Mouse (Mus musculus): ENCODE results near the gene Tex2. TPM values are rescaled to one million over a fixed set of nuclear protein-coding genes. Genes with fewer than 3 reads are reported as not detected.
"Not testable (repeated sequence)": the region's sequence is repeated elsewhere in the genome, so short reads cannot be mapped to it uniquely, and the experiment has no call there.

Gene Tex2
- polyA plus RNA-seq, 1 experiment from 2014 or later: 13.1 TPM

GRCm38 (mm10) chr11:106642966-106643637 is 29.9 kb upstream of the Tex2 start:
- no peak overlapping the region for H3K9ac ChIP-seq (ENCODE audit: low read length)
- no peaks in the 10 kb centered on the region for H3K27me3 ChIP-seq (ENCODE audit: control insufficient read depth, insufficient read depth, low read length)
- no peak overlapping the region for H3K4me3 ChIP-seq (replicated peaks; ENCODE audit: low read length)
- peaks cover 17% of the 10 kb centered on the region for H3K4me1 ChIP-seq (ENCODE audit: control insufficient read depth, insufficient read depth, low read length)
- ATAC-seq (ENCODE audit: insufficient read depth, low FRiP score): no peak
- WGBS: 61% methylated on average over 8 of the region's 8 CpGs
- H3K27ac ChIP-seq (ENCODE audit: low read length): peak overlapping the region; percentile 80
- 0 out of 2 replicates have a peak, but pooled peaks cover 3% of the 10 kb centered on the region for H3K9me3 ChIP-seq (replicated peaks; ENCODE audit: control insufficient read depth, low read length)
- no peak overlapping the region for H3K4me2 ChIP-seq (ENCODE audit: low read depth, low read length)
- H3K36me3 ChIP-seq (ENCODE audit: control insufficient read depth, insufficient read depth, low read length): no peaks in the 10 kb centered on the region

GRCm38 (mm10) chr11:106641580-106641979 is 28.4 kb upstream of the Tex2 start:
- Histone ChIP-seq H3K4me1 (ENCODE audit: control insufficient read depth, insufficient read depth, low read length) (peaks cover 19% of the 10 kb centered on the region), H3K27me3 (ENCODE audit: control insufficient read depth, insufficient read depth, low read length) (no peaks in the 10 kb centered on the region), H3K9me3 (replicated peaks; ENCODE audit: control insufficient read depth, low read length) (0 out of 2 replicates have a peak, but pooled peaks cover 3% of the 10 kb centered on the region), H3K4me3 (replicated peaks; ENCODE audit: low read length) (no peak overlapping the region), H3K27ac (ENCODE audit: low read length) (peak overlapping the region; percentile 80), H3K36me3 (ENCODE audit: control insufficient read depth, insufficient read depth, low read length) (no peaks in the 10 kb centered on the region), H3K4me2 (ENCODE audit: low read depth, low read length) (no peak overlapping the region), H3K9ac (ENCODE audit: low read length) (no peak overlapping the region)
- peak; percentile 71 for ATAC-seq (ENCODE audit: insufficient read depth, low FRiP score)
- WGBS: 46% methylated on average over 1 of the region's 1 CpGs

GRCm38 (mm10) chr11:106640059-106640458 is 26.8 kb upstream of the Tex2 start:
- H3K36me3 ChIP-seq (ENCODE audit: control insufficient read depth, insufficient read depth, low read length): no peaks in the 10 kb centered on the region
- H3K4me1 ChIP-seq (ENCODE audit: control insufficient read depth, insufficient read depth, low read length): peaks cover 19% of the 10 kb centered on the region
- H3K27me3 ChIP-seq (ENCODE audit: control insufficient read depth, insufficient read depth, low read length): no peaks in the 10 kb centered on the region
- H3K4me2 ChIP-seq (ENCODE audit: low read depth, low read length): no peak overlapping the region
- WGBS: 10% methylated on average over 8 of the region's 9 CpGs
- peak overlapping the region; percentile 66 for H3K9ac ChIP-seq (ENCODE audit: low read length)
- H3K9me3 ChIP-seq (replicated peaks; ENCODE audit: control insufficient read depth, low read length): 0 out of 2 replicates have a peak, but pooled peaks cover 3% of the 10 kb centered on the region
- peak; percentile 30; the same call in 1 of the 2 replicates for ATAC-seq (ENCODE audit: insufficient read depth, low FRiP score)
- H3K27ac ChIP-seq (ENCODE audit: low read length): peak overlapping the region; percentile 73
- no peak overlapping the region for H3K4me3 ChIP-seq (replicated peaks; ENCODE audit: low read length)

- Histone ChIP-seq H3K9me3 (replicated peaks; ENCODE audit: control insufficient read depth, low read length) (0 out of 2 replicates have a peak, but pooled peaks cover 3% of the 10 kb centered on the region), H3K27me3 (ENCODE audit: control insufficient read depth, insufficient read depth, low read length) (no peaks in the 10 kb centered on the region), H3K27ac (ENCODE audit: low read length) (peak overlapping the region; percentile 73), H3K9ac (ENCODE audit: low read length) (peak overlapping the region; percentile 66; the same call in 1 of the 2 replicates), H3K4me3 (replicated peaks; ENCODE audit: low read length) (no peak overlapping the region), H3K4me2 (ENCODE audit: low read depth, low read length) (no peak overlapping the region), H3K4me1 (ENCODE audit: control insufficient read depth, insufficient read depth, low read length) (peaks cover 19% of the 10 kb centered on the region), H3K36me3 (ENCODE audit: control insufficient read depth, insufficient read depth, low read length) (no peaks in the 10 kb centered on the region)
- WGBS: 27% methylated on average over 5 of the region's 5 CpGs
- ATAC-seq (ENCODE audit: insufficient read depth, low FRiP score): no peak
Observed at GRCm38 (mm10) chr11:106639356-106639692, 26.1 kb upstream of the Tex2 start.

- no peak overlapping the region for H3K9ac ChIP-seq (ENCODE audit: low read length)
- peak overlapping the region; percentile 78 for H3K27ac ChIP-seq (ENCODE audit: low read length)
- WGBS: 42% methylated on average over 9 of the region's 9 CpGs
Observed at GRCm38 (mm10) chr11:106638551-106639355, 25.5 kb upstream of the Tex2 start.

GRCm38 (mm10) chr11:106637754-106638153 is 24.5 kb upstream of the Tex2 start:
- no peak overlapping the region for H3K4me2 ChIP-seq (ENCODE audit: low read depth, low read length)
- peak overlapping the region; percentile 78 for H3K27ac ChIP-seq (ENCODE audit: low read length)

More at GRCm38 (mm10) chr11:106638551-106639355, 25.5 kb upstream of the Tex2 start:
- Histone ChIP-seq H3K4me2 (ENCODE audit: low read depth, low read length) (no peak overlapping the region), H3K4me1 (ENCODE audit: control insufficient read depth, insufficient read depth, low read length) (peaks cover 19% of the 10 kb centered on the region), H3K4me3 (replicated peaks; ENCODE audit: low read length) (no peak overlapping the region), H3K9me3 (replicated peaks; ENCODE audit: control insufficient read depth, low read length) (0 out of 2 replicates have a peak, but pooled peaks cover 3% of the 10 kb centered on the region), H3K27me3 (ENCODE audit: control insufficient read depth, insufficient read depth, low read length) (no peaks in the 10 kb centered on the region), H3K36me3 (ENCODE audit: control insufficient read depth, insufficient read depth, low read length) (no peaks in the 10 kb centered on the region)
- no peak for ATAC-seq (ENCODE audit: insufficient read depth, low FRiP score)

GRCm38 (mm10) chr11:106635946-106636345 is 22.7 kb upstream of the Tex2 start:
- ATAC-seq (ENCODE audit: insufficient read depth, low FRiP score): no peak
- no peaks in the 10 kb centered on the region for H3K36me3 ChIP-seq (ENCODE audit: control insufficient read depth, insufficient read depth, low read length)
- no peak overlapping the region for H3K4me2 ChIP-seq (ENCODE audit: low read depth, low read length)

More at GRCm38 (mm10) chr11:106637754-106638153, 24.5 kb upstream of the Tex2 start:
- H3K4me3 ChIP-seq (replicated peaks; ENCODE audit: low read length): no peak overlapping the region
- H3K36me3 ChIP-seq (ENCODE audit: control insufficient read depth, insufficient read depth, low read length): no peaks in the 10 kb centered on the region
- peak; percentile 82 for ATAC-seq (ENCODE audit: insufficient read depth, low FRiP score)
- WGBS: 23% methylated on average over 7 of the region's 7 CpGs
- H3K9ac ChIP-seq (ENCODE audit: low read length): peak overlapping the region; percentile 31
- H3K9me3 ChIP-seq (replicated peaks; ENCODE audit: control insufficient read depth, low read length): no peaks in the 10 kb centered on the region
- no peaks in the 10 kb centered on the region for H3K27me3 ChIP-seq (ENCODE audit: control insufficient read depth, insufficient read depth, low read length)
- peaks cover 19% of the 10 kb centered on the region for H3K4me1 ChIP-seq (ENCODE audit: control insufficient read depth, insufficient read depth, low read length)

GRCm38 (mm10) chr11:106634175-106634574 is 21.0 kb upstream of the Tex2 start:
- not testable (repeated sequence) for H3K9me3 ChIP-seq (replicated peaks; ENCODE audit: control insufficient read depth, low read length); H3K4me3 ChIP-seq (replicated peaks; ENCODE audit: low read length); H3K9ac ChIP-seq (ENCODE audit: low read length); H3K36me3 ChIP-seq (ENCODE audit: control insufficient read depth, insufficient read depth, low read length); H3K27me3 ChIP-seq (ENCODE audit: control insufficient read depth, insufficient read depth, low read length); H3K27ac ChIP-seq (ENCODE audit: low read length); ATAC-seq (ENCODE audit: insufficient read depth, low FRiP score); H3K4me2 ChIP-seq (ENCODE audit: low read depth, low read length)
- H3K4me1 ChIP-seq (ENCODE audit: control insufficient read depth, insufficient read depth, low read length): peaks cover 11% of the 10 kb centered on the region
- 73% methylated on average over 3 of the region's 3 CpGs for WGBS

More at GRCm38 (mm10) chr11:106635946-106636345, 22.7 kb upstream of the Tex2 start:
- 35% methylated on average over 2 of the region's 2 CpGs for WGBS
- Histone ChIP-seq H3K4me1 (ENCODE audit: control insufficient read depth, insufficient read depth, low read length) (peaks cover 19% of the 10 kb centered on the region), H3K27me3 (ENCODE audit: control insufficient read depth, insufficient read depth, low read length) (no peaks in the 10 kb centered on the region), H3K27ac (ENCODE audit: low read length) (no peak overlapping the region), H3K9me3 (replicated peaks; ENCODE audit: control insufficient read depth, low read length) (no peaks in the 10 kb centered on the region), H3K9ac (ENCODE audit: low read length) (no peak overlapping the region), H3K4me3 (replicated peaks; ENCODE audit: low read length) (no peak overlapping the region)

- Histone ChIP-seq H3K4me2 (ENCODE audit: low read depth, low read length) (no peak overlapping the region), H3K9ac (ENCODE audit: low read length) (no peak overlapping the region), H3K9me3 (replicated peaks; ENCODE audit: control insufficient read depth, low read length) (no peaks in the 10 kb centered on the region), H3K27ac (ENCODE audit: low read length) (no peak overlapping the region), H3K36me3 (ENCODE audit: control insufficient read depth, insufficient read depth, low read length) (no peaks in the 10 kb centered on the region), H3K4me3 (replicated peaks; ENCODE audit: low read length) (no peak overlapping the region), H3K4me1 (ENCODE audit: control insufficient read depth, insufficient read depth, low read length) (peaks cover 6% of the 10 kb centered on the region), H3K27me3 (ENCODE audit: control insufficient read depth, insufficient read depth, low read length) (no peaks in the 10 kb centered on the region)
- ATAC-seq (ENCODE audit: insufficient read depth, low FRiP score): no peak
- WGBS: 97% methylated on average over 2 of the region's 2 CpGs
Observed at GRCm38 (mm10) chr11:106633456-106633855, 20.2 kb upstream of the Tex2 start.
